Mouse (Mus musculus) heart, adult 11 months (tissue): ENCODE measurements around the gene Tnip1.

Source experiments
- DNase-seq: peaks from one replicate; pipeline ENCODE4 v3.0.0; 2022

Gene Tnip1

DNA sequence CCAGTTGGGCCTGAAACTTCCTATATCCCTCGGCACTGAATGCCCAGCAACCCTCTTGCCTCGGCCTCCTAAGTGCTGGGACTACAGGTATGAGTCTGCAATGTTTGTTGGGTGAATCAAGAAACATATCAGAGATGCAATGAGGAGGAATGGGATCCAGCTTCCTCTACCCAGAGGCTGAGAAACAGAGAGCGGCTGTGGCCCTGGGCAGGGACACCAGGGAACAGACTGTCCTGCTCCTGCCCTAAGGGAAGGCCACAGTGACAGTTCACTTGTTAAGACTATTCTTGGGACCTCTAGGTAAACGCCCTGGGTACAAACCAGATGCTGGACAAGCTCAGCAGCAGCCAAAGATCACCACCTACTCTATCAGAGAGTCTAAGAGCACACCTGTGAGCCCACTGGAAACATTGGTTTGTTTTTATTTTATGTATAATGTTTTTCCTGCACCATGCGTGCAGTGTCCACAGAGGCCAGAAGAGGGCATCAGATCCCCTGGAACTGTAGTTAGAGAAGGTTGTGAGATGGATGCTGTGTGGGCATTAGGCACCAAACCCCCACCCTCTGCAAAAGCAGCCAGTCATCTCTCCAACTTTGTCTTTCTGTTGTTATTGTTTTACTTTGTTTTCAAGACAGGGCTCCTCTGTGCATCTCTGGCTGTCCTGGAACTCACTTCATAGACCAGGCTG is 31.2 kb downstream of the Tnip1 start:
- DNase-seq = peak; percentile 88

GRCm38 (mm10) chr11:54930318-54930979 is 32.3 kb downstream of the Tnip1 start:
- peak; percentile 94 for DNase-seq

DNA sequence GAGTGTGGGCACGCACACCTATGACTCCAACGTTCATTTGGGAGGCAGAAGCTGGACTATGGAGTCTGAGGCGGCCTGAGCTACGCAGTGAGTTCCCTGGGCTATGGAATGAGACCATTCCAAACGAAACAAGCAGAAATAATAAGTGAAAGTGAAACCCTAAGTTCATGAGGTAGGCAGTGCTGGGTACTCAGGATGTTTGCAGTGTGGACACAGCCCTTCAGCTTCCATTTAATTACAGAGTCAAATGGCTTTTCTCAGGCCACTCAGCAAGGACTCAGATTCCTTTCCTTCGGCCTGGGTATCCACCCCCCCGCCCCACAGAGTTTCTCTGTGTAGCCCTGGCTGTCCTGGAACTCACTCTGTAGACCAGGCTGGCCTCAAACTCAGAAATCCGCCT is 33.0 kb downstream of the Tnip1 start:
- DNase-seq = no peak

DNA sequence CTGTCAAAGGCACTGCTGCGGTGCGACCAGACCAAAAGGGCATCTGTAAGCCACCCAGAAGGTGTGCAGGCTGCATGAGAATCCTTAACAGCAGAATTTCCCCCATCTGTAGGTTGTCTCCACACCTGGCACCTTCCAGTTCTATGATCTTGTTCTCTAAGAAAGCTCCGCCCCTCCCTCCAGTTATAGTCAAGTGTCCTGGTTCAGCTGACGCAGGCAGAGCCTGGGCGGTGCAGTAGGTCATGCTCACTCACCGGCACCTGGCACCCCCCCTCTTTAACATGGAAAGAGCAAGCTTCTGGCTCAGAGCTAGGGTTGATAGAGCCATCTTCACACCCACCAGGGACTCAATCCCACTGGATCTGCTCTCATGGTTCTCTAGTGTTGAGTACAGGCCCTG is 33.4 kb downstream of the Tnip1 start:
- peak; percentile 86 for DNase-seq

- no peak for DNase-seq
These were observed 33.8 kb downstream of the Tnip1 start for GRCm38 (mm10) chr11:54928886-54929285.

DNA sequence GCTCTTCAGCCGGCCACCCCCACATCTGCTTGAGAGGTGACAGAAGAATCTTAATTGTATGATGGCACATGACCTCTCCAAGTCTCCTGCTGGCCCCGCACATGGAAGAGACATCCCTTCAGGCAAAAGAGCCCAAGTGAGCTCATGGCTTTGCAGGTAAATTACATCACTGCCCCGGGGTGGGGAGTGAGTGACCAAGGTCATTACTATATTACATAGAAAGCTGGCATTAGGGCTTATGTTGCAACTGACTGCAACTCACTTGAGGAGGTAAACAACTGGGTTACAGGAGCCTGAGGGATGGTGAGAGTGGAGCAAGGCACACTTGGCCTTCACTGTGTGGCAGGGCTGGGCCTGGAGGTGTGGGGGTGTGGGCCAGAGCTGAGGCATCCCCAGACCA is 34.5 kb downstream of the Tnip1 start:
- DNase-seq = no peak

- peak; percentile 95 for DNase-seq
These were observed 35.2 kb downstream of the Tnip1 start for GRCm38 (mm10) chr11:54927346-54928140.

- peak; percentile 90 for DNase-seq
These were observed 38.6 kb downstream of the Tnip1 start for GRCm38 (mm10) chr11:54924145-54924544.

GRCm38 (mm10) chr11:54922488-54922887 is 40.2 kb downstream of the Tnip1 start:
- peak; percentile 89 for DNase-seq

GRCm38 (mm10) chr11:54921798-54922197 is 40.9 kb downstream of the Tnip1 start:
- peak; percentile 96 for DNase-seq

DNA sequence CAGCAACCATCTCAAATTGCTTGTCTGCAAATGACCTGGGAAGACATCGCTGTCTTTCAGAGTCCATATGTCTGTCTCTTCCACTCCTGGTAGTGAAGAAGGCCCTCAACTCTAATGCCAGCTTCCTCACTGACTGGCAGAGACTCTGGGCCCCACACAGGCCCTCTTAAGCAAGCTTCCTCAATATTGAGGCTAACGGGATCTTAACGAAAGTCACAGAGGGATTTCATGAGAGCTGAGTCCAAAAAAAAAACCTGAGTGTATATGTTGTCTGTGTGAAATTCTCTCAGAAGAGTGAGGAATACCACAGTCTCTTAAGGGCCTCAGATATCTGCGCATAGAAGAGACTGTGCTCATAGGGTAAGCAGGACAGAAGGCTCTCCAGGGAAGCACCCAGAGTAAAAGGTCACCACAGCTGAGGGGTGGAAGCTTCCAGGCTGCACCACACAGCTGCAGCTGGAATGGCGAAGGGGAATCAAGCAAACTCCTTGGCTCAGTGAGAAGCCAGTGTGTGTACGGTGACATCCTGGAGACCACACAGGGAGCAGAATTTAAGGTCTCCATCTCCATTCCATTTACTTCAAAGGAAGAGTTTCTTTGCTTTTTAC is 41.6 kb downstream of the Tnip1 start:
- peak; percentile 97 for DNase-seq

DNA sequence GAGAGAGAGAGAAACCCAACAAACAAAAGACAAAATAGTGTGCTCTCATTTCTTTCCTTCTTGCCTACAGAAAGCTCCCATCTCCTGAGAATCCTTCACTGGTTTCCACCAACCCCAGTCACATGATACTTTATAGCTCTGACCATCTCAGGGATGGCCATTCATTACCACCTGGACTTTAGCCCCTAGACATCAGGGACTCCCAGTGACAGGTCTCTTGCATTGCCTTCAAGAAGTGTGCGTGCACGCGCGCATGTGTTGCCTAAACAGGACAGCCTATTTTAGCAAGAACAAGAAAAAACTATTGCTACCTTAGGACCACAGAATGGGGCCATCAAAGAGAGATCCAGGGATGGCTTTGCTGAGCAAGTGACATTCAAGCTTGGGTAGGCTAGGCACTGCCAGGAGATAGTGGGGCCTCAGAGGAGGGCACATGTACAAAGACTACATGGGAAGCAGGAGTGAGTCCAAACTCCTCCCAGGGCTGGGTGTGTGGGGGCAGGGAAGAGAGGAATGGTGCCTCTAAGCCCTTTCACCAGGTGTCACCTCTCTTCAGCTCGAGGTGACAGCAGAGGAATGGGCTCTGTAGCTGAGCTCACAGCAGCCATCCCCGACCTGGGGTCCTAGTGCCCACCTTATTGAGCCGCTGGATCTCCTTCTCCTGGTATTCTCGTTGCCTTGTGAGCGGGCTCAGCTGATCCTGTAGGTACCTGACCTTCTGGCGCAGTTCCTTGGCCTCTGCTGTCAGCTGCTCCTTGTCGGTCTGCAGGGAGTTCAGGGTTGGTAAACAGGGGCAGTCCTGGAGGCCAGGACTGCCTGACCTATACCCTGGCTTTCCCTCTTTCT is 42.4 kb downstream of the Tnip1 start:
- DNase-seq = peak; percentile 96

DNA sequence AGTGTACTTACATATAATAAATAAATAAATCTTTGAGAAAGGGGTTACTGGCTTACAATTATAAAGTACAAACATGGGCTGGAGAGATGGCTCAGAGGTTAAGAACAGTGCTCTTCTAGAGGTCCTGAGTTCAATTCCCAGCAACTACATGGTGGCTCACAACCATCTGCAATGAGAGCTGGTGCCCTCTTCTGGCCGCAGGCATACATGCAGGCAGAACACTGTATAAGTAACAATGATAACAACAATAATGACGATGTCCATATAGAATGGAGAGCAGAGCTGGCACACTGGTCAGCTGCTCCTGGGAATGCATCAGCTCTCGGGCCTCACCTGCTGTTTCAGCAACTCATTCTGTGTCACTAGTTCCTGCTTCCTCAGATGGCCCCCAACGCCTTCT is 44.4 kb downstream of the Tnip1 start:
- peak; percentile 85 for DNase-seq

DNA sequence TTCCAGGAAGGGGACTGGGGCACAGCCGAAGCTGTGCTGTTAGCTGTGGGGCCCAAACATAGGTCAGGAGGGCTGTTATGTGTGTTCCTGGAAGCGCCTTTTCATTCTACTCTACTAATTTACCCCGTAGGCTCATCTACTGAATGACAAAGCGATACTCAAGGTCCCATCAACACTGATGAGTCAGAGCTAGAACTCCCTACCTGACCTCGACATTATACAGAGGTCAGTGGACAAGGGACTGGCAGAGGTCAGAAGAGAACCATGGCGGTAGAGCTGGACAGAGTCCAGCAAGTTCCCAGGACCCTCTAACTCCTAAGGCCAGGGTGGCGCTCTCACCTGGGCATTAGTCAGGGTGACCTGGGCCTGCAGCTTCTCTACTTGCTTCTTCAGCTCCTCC is 45.3 kb downstream of the Tnip1 start:
- no peak for DNase-seq

GRCm38 (mm10) chr11:54913841-54914240 is 48.9 kb downstream of the Tnip1 start:
- DNase-seq = peak; percentile 95

DNA sequence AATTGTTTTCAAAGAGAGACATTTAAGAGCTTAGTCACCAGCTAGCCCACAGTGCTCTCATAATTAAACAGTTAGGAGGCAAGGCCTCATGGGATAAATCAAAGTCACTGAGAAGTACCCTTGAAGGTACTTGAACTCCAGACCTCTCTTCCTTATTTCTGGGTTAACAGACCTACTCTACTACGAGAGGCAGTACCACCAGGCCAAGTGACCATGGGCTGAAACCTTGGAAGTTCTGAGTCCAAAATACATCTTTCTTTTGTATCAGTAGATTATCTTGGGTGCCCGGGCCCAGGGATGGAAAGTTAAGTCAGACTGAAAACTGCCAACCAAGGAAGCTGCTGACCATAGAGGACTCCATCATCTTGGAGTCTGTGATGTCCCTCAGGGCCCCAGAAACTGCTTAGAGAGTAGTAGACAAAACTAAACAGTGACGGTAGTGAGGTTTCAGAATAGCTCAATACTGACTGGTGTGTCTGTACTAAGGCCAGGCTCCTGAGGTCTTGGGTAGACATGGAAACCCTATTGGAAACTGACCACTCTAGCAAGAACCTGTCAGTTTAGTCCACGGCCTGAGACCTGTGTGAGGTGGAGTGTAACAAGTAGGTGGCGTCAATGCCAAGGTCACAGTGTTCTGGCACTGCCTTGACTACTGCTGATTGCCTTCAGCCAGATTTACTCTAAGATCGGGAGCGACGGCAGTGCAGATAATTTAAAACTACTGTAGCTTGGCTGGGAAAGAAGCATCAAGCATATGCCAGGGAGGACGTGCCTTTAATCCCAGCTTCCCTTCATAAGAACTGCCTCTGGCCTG is 50.0 kb downstream of the Tnip1 start:
- DNase-seq = peak; percentile 87

GRCm38 (mm10) chr11:54911671-54912502 is 50.8 kb downstream of the Tnip1 start:
- no peak for DNase-seq

DNA sequence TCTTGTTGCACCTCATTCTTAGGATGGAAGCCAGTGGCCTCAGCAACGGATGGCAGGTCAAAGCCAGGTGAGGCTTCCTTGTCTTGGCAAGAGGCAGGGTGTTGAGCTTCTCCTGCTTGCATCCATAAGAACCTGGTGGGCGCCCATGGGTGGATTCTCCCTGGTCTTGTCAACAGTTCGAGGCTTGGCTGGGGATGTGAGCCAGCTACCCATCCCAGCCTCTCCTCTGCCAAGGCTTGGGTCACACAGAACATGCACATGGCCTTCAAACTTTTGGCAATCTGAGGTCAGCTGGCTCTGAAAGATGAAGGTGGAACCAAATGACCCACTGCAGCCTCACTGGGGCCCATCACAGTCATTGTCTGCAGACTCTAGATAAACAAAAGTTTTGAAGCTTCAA is 51.5 kb downstream of the Tnip1 start:
- DNase-seq = peak; percentile 91

GRCm38 (mm10) chr11:54910081-54910665 is 52.5 kb downstream of the Tnip1 start:
- DNase-seq = peak; percentile 93

DNA sequence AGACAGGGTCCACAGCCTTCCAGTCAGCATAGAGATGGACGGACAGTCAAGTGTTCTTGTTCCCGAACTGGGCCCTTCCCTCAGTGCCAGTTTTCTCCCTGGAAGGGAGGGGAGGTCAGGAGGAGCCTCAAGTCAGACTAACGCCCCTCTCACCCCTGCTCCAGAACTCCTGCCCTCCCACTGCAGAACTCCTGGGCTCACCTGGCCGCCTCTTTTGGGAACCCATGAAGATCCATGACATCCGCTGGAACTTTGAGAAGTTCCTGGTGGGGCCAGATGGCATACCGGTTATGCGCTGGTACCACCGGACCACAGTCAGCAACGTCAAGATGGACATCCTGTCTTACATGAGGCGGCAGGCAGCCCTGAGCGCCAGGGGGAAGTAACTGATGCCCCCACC is 53.4 kb downstream of the Tnip1 start:
- DNase-seq = peak; percentile 90
